Mouse (Mus musculus) liver, embryonic 14 days (tissue): ENCODE results near the gene Herpud2. TPM values are rescaled to one million over a fixed set of nuclear protein-coding genes. Genes with fewer than 3 reads are reported as not detected.

Experiments
- polyA plus RNA-seq: library from polyadenylated mRNA; depleted of rRNA; stranded (reverse); fragments of >200 nt; gene quantifications from 2 replicates; pipeline ENCODE4 v1.2.3, GENCODE M21; 2012; rRNA removed

The Herpud2 gene
- 8.1 and 10.6 TPM in 2 replicates for polyA plus RNA-seq

GRCm38 (mm10) chr9:25151611-25152241 lies at the start of gene Herpud2:
Herpud2 (minus strand) TSS chr9:25151820.

DNA sequence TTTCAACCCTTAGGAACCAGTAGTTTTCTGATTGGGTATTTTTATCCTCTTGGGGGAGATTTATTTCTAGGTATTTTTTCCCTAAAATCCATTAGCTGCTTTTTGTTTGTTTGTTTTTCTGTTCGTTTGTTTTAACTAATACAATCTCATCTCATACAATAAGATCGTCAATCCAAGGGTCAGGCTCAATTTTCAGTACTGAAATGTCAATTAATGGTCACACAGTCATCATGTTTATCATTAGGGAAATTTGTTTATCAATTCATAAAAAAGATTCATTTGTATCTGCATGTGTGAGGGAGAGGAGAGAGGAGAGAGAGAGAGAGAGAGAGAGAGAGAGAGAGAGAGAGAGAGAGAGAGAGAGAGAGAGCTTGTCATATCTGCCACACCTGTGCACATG lies 62.5 kb downstream of the Herpud2 start, which contains the start of gene Gm10181:
Gene Gm10181, plus strand, starts transcription at position 301 of the 400 bp plus-strand sequence.

Other genes with a start within 250 kb of the Herpud2 start
- gene Gm10181, start 62.4 kb downstream of the Herpud2 start, polyA plus RNA-seq, result not detected in 2 replicates
- 35.8 and 40.6 TPM in 2 replicates for gene Sept7, start 100.6 kb upstream of the Herpud2 start, polyA plus RNA-seq